Mouse (Mus musculus): ENCODE results near the gene Spn.
"Not testable (repeated sequence)": the region's sequence is repeated elsewhere in the genome, so short reads cannot be mapped to it uniquely, and the experiment has no call there.

Gene Spn

GRCm38 (mm10) chr7:127104560-127105332, 32.9 kb downstream of the Spn start:
- DNase-seq: peak; percentile 92

- DNase-seq: no peak
Observed at GRCm38 (mm10) chr7:127103960-127104359, 33.7 kb downstream of the Spn start.

- no peak for DNase-seq
Observed at GRCm38 (mm10) chr7:127102148-127102547, 35.5 kb downstream of the Spn start.

GRCm38 (mm10) chr7:127101451-127102016, 36.1 kb downstream of the Spn start:
- no peak for DNase-seq

- DNase-seq: no peak
Observed at GRCm38 (mm10) chr7:127099528-127099927, 38.1 kb downstream of the Spn start.

- no peak for DNase-seq
Observed at GRCm38 (mm10) chr7:127098950-127099349, 38.7 kb downstream of the Spn start.

- DNase-seq: no peak
Observed at GRCm38 (mm10) chr7:127098521-127098920, 39.1 kb downstream of the Spn start.

- DNase-seq: no peak
Observed at GRCm38 (mm10) chr7:127096456-127096855, 41.2 kb downstream of the Spn start.

GRCm38 (mm10) chr7:127093914-127094313, 43.7 kb downstream of the Spn start:
- no peak for DNase-seq

GRCm38 (mm10) chr7:127091114-127091896, 46.3 kb downstream of the Spn start, which contains the start of gene AI467606:
Gene AI467606 (plus strand): TSS chr7:127091359.
- peak; percentile 43 for DNase-seq

GRCm38 (mm10) chr7:127090154-127091113, 47.2 kb downstream of the Spn start:
- no peak for DNase-seq

- DNase-seq: no peak
Observed at GRCm38 (mm10) chr7:127088901-127089845, 48.5 kb downstream of the Spn start.

GRCm38 (mm10) chr7:127088083-127088482, 49.5 kb downstream of the Spn start:
- no peak for DNase-seq

- DNase-seq: not testable (repeated sequence)
Observed at GRCm38 (mm10) chr7:127087278-127088010, 50.2 kb downstream of the Spn start, which contains the start of gene Zg16. Gene Zg16 (minus strand): TSS chr7:127087328.

- DNase-seq: not testable (repeated sequence)
Observed at GRCm38 (mm10) chr7:127085751-127086150, 51.9 kb downstream of the Spn start.

- DNase-seq: no peak
Observed at GRCm38 (mm10) chr7:127084794-127085193, 52.8 kb downstream of the Spn start.

GRCm38 (mm10) chr7:127083689-127084088, 53.9 kb downstream of the Spn start:
- no peak for DNase-seq

- DNase-seq: no peak
Observed at GRCm38 (mm10) chr7:127082995-127083394, 54.6 kb downstream of the Spn start.

GRCm38 (mm10) chr7:127082271-127082670, 55.4 kb downstream of the Spn start:
- DNase-seq: no peak
